Mouse (Mus musculus): ENCODE data around the gene Sin3b. TPM values are rescaled to one million over a fixed set of nuclear protein-coding genes. Genes with fewer than 3 reads are reported as not detected.

The Sin3b gene
- polyA plus RNA-seq, 1 experiment, result 57.3 TPM

GRCm38 (mm10) chr8:72801583-72801982, 78.5 kb downstream of the Sin3b start:
- TF ChIP-seq GATA1 (IDR thresholded peaks at IDR 0.05; ENCODE audit: low read length), result no peak

Other genes with a start within 250 kb of the Sin3b start
- gene Cherp, start 248.1 kb upstream of the Sin3b start, polyA plus RNA-seq (2012), result 273 and 274 TPM in 2 replicates
- 8.7 and 9.8 TPM in 2 replicates for gene Slc35e1, start 230.7 kb upstream of the Sin3b start, polyA plus RNA-seq (2012)
- gene Med26, start 175.0 kb upstream of the Sin3b start, polyA plus RNA-seq (2012), result 42.2 and 54.4 TPM in 2 replicates
- gene Smim7, start 152.2 kb upstream of the Sin3b start, polyA plus RNA-seq (2012), result 9.3 and 11.3 TPM in 2 replicates
- gene Tmem38a, start 151.2 kb upstream of the Sin3b start, polyA plus RNA-seq (2012), result 1.4 and 1.5 TPM in 2 replicates
- gene Nwd1, start 76.6 kb upstream of the Sin3b start, polyA plus RNA-seq (2012), result 0.01 TPM in 1 of 2 replicates, not detected in the other
- 1.4 and 1.7 TPM in 2 replicates for gene F2rl3, start 38.6 kb downstream of the Sin3b start, polyA plus RNA-seq (2012)